Mouse (Mus musculus) left cerebral cortex, adult 2 months (tissue): ENCODE data around the gene Snx14. TPM values are rescaled to one million over a fixed set of nuclear protein-coding genes. Genes with fewer than 3 reads are reported as not detected.

Experiments used
- DNase-seq, 2 experiments: peaks; one replicate each; pipeline ENCODE4 v3.0.0; 2021 to 2022; ENCODE audit warnings: low spot score in 2 of 2, mixed read lengths in 1 of 2; ENCODE audit errors: extremely low spot score in 1 of 2
- H3K27ac ChIP-seq: fragments of 200-600 bp; 2 replicates; pipeline ENCODE4 v1.8.1; 2022
- H3K4me3 ChIP-seq: fragments of 200-600 bp; 2 replicates; pipeline ENCODE4 v1.8.1; 2022
- CTCF ChIP-seq: fragments of 200-600 bp; IDR thresholded peaks from 2 replicates; pipeline ENCODE4 v1.8.1; 2022; ENCODE audit warnings: antibody characterized with exemption, mild to moderate bottlenecking, moderate library complexity
- intact Hi-C: fragments of 180-260 bp; cut with DNase I; formaldehyde crosslinking; loops from one replicate; pipeline ENCODE4 v1.15.1; 2025
- total RNA-seq, 2 experiments: library from RNA; stranded (reverse); gene quantifications; 2 replicates each; pipeline ENCODE4 v1.2.3; 2021

The Snx14 gene
- total RNA-seq, 2 experiments from 2014 or later = 51.7 to 59.9 TPM

GRCm38 (mm10) chr9:88361211-88361909 is 77.4 kb downstream of the Snx14 start:
- DNase-seq = no peak
- intact Hi-C loops = loop anchor here (5.0 kb wide), 1 partner anchor 34 kb away; the partner anchor contains the start of gene Nt5e
- no peak overlapping the region for H3K27ac ChIP-seq
- no peak for TF ChIP-seq CTCF
- no peak overlapping the region for H3K4me3 ChIP-seq

DNA sequence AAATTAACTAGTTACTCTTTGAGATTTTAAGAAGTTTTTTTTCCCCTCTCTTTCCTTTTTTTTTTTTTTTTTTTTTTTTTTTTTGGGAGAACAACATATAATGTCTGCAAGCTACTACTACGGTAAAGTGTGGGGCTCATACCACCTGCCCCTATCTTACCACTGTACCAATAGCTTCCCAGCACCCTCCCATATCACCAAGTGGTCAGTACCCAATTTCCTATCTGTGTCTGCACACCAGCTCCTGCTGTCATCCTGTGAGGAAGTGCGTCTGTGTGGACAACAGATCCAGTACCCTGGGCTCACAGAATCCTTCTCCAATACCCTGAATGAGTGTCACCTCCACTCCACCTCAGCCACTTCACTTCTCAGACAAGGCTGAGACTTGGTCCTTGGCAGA is 79.6 kb downstream of the Snx14 start:
- DNase-seq = no peak
- Histone ChIP-seq H3K4me3 (no peak overlapping the region), H3K27ac (no peak overlapping the region)
- intact Hi-C loops = no loop called here
- TF ChIP-seq CTCF = no peak

GRCm38 (mm10) chr9:88357173-88357572 is 81.6 kb downstream of the Snx14 start:
- no peak for TF ChIP-seq CTCF

DNA sequence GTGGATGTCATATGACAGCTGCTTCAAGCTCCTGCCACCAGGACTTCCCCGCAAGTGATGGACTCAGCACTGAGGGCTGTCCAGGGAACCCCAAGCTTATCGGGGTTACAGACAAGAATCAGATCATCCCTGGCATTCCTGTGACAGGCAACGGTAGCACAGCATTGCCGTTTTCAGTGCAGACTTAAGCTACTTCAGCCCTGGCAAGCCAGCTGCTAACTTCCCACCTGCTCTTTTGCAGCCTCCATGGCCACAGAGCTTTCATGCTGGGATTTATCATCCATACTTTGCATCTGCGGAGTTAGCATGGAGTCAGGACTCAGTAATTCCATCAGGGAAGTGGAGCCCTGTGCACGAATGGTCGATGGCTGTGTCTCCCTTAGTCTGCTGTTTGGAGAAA is 85.3 kb downstream of the Snx14 start:
- intact Hi-C loops = loop anchor here (5.0 kb wide), 1 partner anchor 1221 kb away; no protein-coding TSS in a partner anchor
- no peak overlapping the region for H3K27ac ChIP-seq
- H3K4me3 ChIP-seq = no peak overlapping the region
- DNase-seq = no peak
- TF ChIP-seq CTCF = no peak

More at GRCm38 (mm10) chr9:88357173-88357572, 81.6 kb downstream of the Snx14 start:
- no peak for DNase-seq
- intact Hi-C loops = no loop called here
- Histone ChIP-seq H3K4me3 (no peak overlapping the region), H3K27ac (no peak overlapping the region)

GRCm38 (mm10) chr9:88352741-88353140 is 86.0 kb downstream of the Snx14 start:
- Histone ChIP-seq H3K4me3 (no peak overlapping the region), H3K27ac (no peak overlapping the region)
- no peak for TF ChIP-seq CTCF
- intact Hi-C loops = loop anchor here (5.0 kb wide), 1 partner anchor 1220 kb away; no protein-coding TSS in a partner anchor
- DNase-seq = no peak

- no peak for DNase-seq
- intact Hi-C loops = loop anchor here (5.0 kb wide), 1 partner anchor 1219 kb away; no protein-coding TSS in a partner anchor
- Histone ChIP-seq H3K27ac (no peak overlapping the region), H3K4me3 (no peak overlapping the region)
- no peak for TF ChIP-seq CTCF
Measured at GRCm38 (mm10) chr9:88351163-88351562, 87.6 kb downstream of the Snx14 start.

GRCm38 (mm10) chr9:88350317-88350716 is 88.4 kb downstream of the Snx14 start:
- H3K27ac ChIP-seq = no peak overlapping the region
- TF ChIP-seq CTCF = no peak
- intact Hi-C loops = loop anchor here (5.0 kb wide), 1 partner anchor 1218 kb away; no protein-coding TSS in a partner anchor
- DNase-seq = no peak
- no peak overlapping the region for H3K4me3 ChIP-seq

- intact Hi-C loops = no loop called here
Measured at GRCm38 (mm10) chr9:88348623-88349022, 90.1 kb downstream of the Snx14 start.

GRCm38 (mm10) chr9:88346857-88347256 is 91.9 kb downstream of the Snx14 start:
- no peak overlapping the region for H3K4me3 ChIP-seq
- intact Hi-C loops = no loop called here
- no peak for DNase-seq
- no peak for TF ChIP-seq CTCF
- H3K27ac ChIP-seq = no peak overlapping the region

More at GRCm38 (mm10) chr9:88348623-88349022, 90.1 kb downstream of the Snx14 start:
- Histone ChIP-seq H3K4me3 (no peak overlapping the region), H3K27ac (no peak overlapping the region)
- DNase-seq = no peak
- TF ChIP-seq CTCF = no peak

DNA sequence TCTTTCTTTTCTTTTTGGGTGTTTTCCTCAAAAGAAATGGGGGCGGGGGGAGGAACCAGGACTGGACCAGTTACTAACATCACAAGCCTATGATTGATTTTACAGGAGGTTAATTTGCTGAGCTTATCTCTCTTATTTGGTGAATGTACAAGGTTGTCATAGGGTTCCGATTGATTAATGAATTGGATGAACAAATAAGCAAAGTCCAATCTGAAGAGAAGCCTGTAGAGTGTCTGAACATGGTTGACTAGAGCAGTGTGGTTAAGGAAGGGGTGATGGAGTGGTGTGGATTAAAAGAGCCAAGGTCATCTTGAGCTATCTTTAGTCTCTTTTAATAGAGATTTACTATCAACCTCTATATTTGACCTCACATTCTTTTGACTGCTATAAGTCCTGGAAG is 94.3 kb downstream of the Snx14 start:
- H3K4me3 ChIP-seq = no peak overlapping the region

GRCm38 (mm10) chr9:88342701-88343100 is 96.1 kb downstream of the Snx14 start:
- peak in 1 of 2 experiments; percentile 31 for DNase-seq
- TF ChIP-seq CTCF = no peak
- intact Hi-C loops = no loop called here
- Histone ChIP-seq H3K27ac (no peak overlapping the region), H3K4me3 (no peak overlapping the region)

More for the DNA sequence above, 94.3 kb downstream of the Snx14 start:
- no peak overlapping the region for H3K27ac ChIP-seq
- DNase-seq = no peak
- no peak for TF ChIP-seq CTCF
- intact Hi-C loops = no loop called here

DNA sequence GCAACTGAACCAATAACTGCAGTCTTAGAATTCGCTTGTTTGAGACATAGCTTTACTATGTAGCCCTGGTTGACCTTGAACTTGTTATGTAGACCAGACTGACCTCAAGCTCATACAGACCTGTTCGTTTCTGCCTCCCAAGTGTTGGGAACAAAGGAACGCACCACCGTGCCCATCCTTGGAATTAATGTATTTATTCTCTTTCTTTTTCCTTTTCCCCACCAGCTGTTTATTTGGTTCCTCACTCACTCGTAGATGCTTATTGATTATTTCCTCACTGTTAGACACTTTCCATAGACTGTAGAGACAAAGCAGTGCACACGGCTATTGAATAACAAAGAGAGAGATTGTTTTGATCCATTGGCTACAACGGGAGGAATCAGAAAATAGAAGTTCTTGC is 96.5 kb downstream of the Snx14 start:
- no peak for TF ChIP-seq CTCF
- intact Hi-C loops = no loop called here
- Histone ChIP-seq H3K27ac (no peak overlapping the region), H3K4me3 (no peak overlapping the region)
- DNase-seq = no peak

DNA sequence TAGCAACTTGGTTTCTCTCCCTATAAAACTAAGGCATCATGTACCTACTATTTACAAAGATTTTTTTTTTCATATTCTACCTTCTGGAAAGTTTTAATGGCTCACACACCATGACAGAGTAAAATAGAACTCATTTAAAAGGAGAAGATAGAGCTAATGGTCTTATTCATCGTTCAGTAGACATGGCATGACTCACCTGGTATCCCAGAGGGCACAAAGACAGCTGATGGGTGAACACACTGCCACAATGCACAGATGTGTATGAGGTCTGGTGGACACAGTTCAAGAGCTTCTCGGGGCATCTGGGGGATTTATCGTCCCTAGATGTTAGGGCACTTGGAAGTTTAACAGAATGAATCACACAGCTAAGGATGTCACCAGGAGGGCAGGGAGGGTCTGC is 97.9 kb downstream of the Snx14 start:
- no peak for DNase-seq
- intact Hi-C loops = no loop called here
- TF ChIP-seq CTCF = no peak
- no peak overlapping the region for H3K27ac ChIP-seq
- H3K4me3 ChIP-seq = no peak overlapping the region
